Mouse (Mus musculus): Measurements from ENCODE around the gene Pfdn4. TPM values are rescaled to one million over a fixed set of nuclear protein-coding genes. Genes with fewer than 3 reads are reported as not detected.

Pfdn4 gene
- total RNA-seq, 2 experiments from 2014 or later: 39.7 to 43.2 TPM

DNA sequence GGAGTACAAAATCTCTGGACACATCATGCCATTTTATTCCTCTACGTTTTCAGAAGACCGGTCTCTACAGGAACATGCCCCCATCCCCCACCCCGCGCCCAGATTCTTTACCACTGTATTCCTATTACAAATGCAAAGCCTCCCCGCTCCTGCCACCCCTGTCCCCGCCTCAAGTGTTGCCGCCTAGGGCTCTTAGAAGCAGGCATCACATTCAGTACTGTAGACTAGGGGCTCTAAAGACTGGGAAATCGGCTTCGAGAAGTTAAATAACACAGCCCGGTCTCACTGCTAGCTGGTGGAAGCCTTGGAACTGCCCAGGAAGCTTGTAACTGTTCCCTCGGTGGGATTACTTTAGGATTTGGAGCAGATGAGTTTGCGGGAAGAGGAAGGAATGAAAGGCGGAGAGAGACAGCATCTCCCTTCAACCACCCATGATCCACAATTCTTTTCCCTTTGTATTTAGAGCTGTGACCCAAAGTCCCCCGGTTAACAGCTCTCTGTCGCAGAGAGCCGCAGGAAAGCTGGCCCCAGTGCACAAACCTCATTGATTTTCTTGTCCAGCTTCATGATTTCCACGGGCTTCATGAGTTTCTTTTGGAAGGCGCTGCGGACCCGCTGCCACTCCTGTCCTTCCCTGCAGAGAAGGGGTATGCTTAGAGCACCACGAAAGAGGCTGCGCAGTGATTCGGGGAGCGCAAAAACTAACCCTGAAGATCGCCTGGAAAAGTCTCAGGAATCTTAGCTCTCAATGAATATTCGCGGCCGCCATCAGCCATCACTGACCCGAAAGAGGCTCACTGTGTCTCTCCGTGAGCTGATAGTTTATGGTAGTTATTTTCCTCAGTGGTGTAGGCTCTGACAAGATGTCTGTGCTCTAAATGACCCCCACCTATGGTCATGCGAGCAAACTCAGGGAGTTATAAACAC is 1.2 kb upstream of the Pfdn4 start:
- peak in 1 of 2 experiments; percentile 13 for DNase-seq (ENCODE audit: low spot score in 2 of 2)

- no peak for DNase-seq (ENCODE audit: low spot score in 2 of 2)
Measured at GRCm38 (mm10) chr2:170497091-170497566, 901 bp downstream of the Pfdn4 start, which contains the start of gene Cyp24a1. TSS of gene Cyp24a1 (minus strand) at chr2:170497145.

GRCm38 (mm10) chr2:170498011-170498410 is 1.8 kb downstream of the Pfdn4 start:
- DNase-seq (ENCODE audit: low spot score in 2 of 2): no peak

DNA sequence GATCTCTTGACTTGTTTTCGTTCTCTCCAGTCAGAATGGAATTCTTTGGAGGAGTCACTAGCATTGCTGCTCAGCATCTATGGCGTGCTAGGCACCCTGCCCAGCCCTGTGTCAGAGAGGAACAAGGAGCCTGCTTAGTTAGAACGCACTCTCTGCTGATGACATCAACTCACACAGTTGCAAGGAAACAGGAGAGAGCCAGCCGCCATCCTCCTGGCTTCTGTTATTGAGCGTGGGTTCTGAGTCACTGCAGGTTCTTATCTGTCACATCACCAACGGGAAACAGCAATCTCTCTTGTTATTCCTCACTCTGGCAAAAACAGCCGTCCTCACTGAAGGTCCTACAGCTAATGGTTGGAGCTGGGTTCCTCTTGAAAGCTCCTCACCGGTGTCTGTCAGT is 7.1 kb downstream of the Pfdn4 start:
- peak; percentile 24 to 38 for DNase-seq (ENCODE audit: low spot score in 2 of 2)

DNA sequence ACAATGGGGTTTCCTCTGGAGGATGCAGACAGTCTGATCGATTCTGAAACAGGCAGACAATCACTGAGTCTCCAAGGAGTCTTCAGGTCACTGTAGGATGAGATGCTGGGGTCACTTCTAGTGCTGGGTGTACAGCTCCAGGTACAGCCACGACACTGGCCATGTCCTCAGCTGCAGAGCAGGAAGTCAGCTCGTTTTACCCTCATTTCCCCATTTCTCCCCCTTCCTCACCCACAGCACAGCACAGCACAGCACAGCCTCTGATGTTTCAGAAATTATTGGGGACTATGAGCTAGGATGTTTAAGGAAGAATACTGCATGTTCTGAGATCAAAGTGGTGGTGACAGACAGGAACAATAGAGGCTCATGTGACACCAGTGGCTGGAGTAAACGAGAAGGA is 7.8 kb downstream of the Pfdn4 start:
- DNase-seq (ENCODE audit: low spot score in 2 of 2): no peak

DNA sequence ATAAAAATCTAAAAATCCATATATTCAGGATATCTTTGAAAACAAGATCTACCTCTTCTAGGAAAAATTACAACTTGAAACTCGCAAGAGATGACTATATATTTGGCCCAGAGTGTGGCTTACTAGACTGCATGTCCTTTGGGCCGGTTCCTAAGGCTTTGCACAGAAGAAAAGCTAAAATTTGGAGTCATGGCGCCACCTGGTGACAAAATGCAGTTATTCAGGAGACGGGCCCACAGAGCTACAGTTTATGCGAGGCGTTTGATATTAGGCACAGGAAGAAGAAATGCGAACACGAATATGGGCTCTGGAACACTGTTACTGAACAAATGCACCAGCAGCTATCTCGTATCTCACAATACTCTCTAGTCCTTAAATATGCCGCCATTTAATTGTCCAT is 11.5 kb downstream of the Pfdn4 start:
- DNase-seq (ENCODE audit: low spot score in 2 of 2): peak; percentile 91 to 92

GRCm38 (mm10) chr2:170508821-170509220 is 12.6 kb downstream of the Pfdn4 start:
- DNase-seq (ENCODE audit: low spot score in 2 of 2): peak; percentile 97 to 98

DNA sequence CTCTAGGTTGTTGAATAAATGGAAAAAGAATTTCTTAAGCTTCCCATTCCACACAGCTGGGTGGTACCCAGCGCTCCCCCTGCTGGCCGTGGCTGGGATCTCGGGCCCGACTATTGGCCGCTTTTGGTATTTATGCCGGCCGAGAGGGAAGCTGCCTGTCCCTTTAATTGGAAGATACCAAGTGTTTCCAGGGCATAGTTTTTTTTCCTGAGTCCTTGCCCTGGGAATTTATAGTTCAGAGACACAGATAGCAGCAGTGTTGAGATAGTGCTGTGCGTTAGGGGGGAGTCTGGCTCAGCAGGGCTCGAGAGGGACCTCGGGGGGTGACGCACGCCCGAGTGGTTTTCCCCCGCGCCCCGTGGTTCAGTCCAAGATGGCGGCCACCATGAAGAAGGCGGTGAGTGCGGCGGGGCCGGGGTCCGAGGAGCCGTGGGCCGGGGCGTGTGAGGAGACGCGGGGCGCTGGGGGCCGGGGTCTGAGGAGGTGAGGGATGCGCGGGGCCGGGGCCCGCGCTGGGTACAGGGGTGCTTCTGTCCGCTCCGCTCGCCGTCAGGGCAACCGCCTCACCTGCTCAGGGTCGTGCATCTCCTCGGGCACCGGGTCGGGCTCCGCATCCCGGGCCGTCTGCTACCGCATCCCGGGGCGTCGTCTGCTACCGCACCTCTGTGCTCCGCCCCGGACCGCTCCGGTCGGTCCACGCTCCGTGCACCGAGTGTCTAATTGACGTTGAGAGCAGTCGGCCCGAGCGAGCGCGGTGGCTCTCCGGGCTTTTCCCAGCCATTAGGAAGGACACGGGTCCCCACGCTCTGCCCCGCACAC is 15.1 kb downstream of the Pfdn4 start:
- DNase-seq (ENCODE audit: low spot score in 2 of 2): peak; percentile 95

DNA sequence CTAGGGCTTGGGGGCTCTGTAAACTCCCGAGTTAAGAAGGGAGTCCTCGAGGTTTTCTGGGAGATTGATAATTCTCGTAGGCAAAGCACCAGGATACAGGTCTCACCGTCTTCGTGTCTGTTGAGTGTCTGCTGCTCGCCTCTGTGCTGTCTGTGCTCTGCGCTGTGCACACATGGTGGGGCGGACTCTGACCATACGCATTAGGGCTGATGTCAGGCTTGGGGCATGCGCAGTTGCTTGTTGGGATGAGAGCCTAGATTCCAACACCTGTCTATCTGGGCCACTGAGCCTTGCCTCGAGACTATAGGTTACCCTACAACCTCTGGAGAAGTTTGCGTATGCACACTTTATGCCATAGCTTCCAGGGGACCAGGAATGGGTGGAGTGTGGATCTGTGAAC is 17.5 kb downstream of the Pfdn4 start:
- no peak for DNase-seq (ENCODE audit: low spot score in 2 of 2)

DNA sequence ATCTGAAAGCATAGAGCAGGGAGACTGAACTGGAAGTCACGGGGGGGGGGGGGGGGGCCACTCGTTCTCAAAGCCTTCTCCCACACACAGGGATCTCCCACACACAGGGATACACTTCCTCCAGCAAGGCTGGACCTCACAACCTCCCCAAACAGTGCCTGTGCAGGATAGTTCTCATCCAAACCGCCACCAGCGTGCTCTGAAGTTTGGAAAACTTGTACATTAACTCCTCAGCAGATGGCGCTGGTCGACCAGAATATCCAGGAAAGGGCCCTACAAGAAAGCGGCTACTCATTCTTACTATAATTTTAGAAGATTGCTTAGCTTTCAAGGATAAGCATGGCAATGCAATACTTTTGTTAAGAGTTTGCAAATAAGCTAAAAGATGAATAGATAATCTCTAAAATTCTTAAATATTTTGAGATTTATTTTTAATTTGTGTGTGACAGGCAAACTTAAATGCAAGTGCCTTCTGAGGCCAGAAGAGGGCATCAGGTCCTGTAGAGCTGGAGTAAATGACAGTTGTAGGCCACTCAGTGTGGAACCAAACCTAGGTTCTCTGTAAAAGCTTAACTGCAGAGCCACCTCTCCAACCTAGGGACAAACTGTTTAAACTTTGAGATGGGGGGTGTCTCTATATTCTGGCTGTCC is 24.2 kb downstream of the Pfdn4 start:
- DNase-seq (ENCODE audit: low spot score in 2 of 2): peak; percentile 70 to 75

- DNase-seq (ENCODE audit: low spot score in 2 of 2): no peak
Measured at GRCm38 (mm10) chr2:170526513-170526912, 30.3 kb downstream of the Pfdn4 start.

- no peak for DNase-seq (ENCODE audit: low spot score in 2 of 2)
Measured at GRCm38 (mm10) chr2:170528061-170528460, 31.8 kb downstream of the Pfdn4 start.

DNA sequence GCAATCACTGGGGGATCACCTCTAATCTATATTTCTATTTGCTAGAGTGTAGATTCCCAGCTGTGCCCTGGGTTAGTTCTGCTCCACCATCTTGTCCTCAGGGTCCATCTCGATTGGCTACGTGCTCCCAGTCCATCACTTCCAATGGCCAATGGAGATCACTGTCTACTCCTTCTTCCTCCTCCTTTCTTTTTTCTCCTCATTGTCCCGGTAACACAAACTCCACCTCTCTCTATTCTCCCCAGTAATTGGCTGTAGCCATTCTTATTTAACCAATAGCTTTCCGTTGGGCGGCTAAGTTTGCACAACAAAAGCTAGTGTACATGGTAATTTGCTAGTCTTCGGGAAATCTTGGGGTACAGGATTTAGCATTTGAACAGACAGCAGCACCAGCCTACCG is 33.5 kb downstream of the Pfdn4 start:
- no peak for DNase-seq (ENCODE audit: low spot score in 2 of 2)

GRCm38 (mm10) chr2:170530256-170530655 is 34.0 kb downstream of the Pfdn4 start:
- DNase-seq (ENCODE audit: low spot score in 2 of 2): no peak

- no peak for DNase-seq (ENCODE audit: low spot score in 2 of 2)
Measured at GRCm38 (mm10) chr2:170534116-170534802, 38.0 kb downstream of the Pfdn4 start.

DNA sequence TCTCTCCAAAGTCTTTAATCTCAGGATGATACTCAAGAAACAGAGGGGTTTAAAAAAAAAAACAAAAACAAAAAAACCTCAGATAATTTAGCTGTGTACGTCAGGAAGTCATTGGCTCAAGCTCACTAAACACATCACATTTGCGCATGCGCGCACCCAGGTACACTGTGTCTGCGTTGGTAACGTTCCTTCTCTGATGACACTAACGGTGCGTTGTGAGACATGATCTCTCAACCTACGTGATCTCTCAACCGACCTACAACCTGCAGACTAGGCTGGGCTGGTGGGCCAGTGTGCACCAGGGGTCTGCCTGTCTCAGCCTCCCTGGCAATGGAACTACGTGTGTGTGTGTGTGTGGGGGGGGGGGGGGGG is 38.6 kb downstream of the Pfdn4 start:
- no peak for DNase-seq (ENCODE audit: low spot score in 2 of 2)

DNA sequence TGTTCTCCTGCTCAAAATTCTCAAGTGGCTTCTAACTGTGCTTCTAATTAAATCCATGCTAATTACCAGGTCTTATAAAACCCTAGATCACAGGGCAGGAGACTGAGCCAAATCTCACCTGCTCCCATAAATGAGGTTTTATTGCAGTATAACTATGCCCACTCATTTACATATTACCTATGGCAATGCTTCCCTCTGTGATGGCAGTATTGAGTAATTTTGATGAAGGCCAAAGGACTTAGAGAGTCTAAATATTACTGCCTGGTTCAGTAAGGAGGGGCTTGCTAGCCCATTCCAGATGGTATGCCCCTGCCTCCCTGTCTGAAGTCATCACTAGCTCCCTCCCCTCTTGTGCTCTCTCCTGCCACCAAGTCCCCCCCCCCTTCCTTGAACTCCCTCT is 39.6 kb downstream of the Pfdn4 start:
- DNase-seq (ENCODE audit: low spot score in 2 of 2): no peak

DNA sequence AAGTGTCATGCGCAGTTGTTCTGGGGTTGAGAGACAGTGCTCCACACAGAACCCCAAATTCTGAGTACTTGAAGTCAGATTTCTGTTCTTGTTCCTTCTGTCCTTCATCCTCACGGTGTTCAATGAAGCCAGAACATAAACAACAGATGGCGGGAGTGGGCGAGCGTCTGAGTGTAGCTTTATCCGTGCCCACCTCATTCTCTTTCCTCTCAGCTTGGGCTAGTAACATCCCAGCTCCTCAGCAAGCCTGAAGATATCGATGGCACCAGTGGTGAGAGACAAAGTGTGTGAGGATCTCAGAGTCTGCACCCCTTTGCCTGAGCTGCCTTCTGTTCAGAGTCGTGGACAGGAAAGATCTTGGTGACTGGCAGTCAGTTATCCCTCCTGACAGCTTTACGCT is 43.0 kb downstream of the Pfdn4 start:
- DNase-seq (ENCODE audit: low spot score in 2 of 2): no peak

GRCm38 (mm10) chr2:170543625-170544024 is 47.4 kb downstream of the Pfdn4 start:
- DNase-seq (ENCODE audit: low spot score in 2 of 2): no peak

- DNase-seq (ENCODE audit: low spot score in 2 of 2): no peak
Measured at GRCm38 (mm10) chr2:170544159-170544558, 47.9 kb downstream of the Pfdn4 start.

- no peak for DNase-seq (ENCODE audit: low spot score in 2 of 2)
Measured at GRCm38 (mm10) chr2:170544950-170545349, 48.7 kb downstream of the Pfdn4 start.
